ENCODE assay signal across 14 mouse cellular contexts in the genomic region with DNA sequence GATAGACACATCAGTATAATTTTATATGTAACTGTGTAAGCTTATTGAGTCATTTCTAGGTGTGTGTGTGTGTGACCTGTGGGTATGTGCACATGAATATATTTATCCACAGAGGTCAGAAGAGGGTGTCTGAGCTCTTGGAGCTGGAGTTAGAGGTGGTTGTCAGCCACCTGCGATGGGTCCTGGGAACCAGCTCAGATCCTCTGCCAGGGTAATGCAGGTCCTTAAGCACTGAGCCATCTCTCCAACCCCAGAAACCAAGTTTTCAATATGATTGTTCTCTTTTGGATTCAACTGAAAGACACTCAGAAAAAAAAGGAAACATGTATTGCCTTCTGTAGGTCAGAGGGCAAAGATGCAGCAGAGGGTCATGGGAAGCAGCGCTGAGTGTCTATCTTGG. TPM values are rescaled to one million over a fixed set of nuclear protein-coding genes. Genes with fewer than 3 reads are reported as not detected.
DNase-seq lines count a peak whose midpoint lies in the region; ATAC-seq and TF ChIP-seq lines count a peak whose summit lies in the region.
"Had no signal": no experiment of that assay in that cellular context is flagged by ENCODE, and none has a peak within 500 bp of the region (broad histone marks: within the 10 kb centered on the region; RNA-seq: fewer than 3 reads in every experiment).

No protein-coding gene starts in this region.

- no peak overlapping the region for H3K4me3 ChIP-seq in heart, adult 2 months
- no peak overlapping the region for H3K4me3 ChIP-seq in heart, embryonic 11.5 days (ENCODE audit: low read depth, low read length)
- no peak overlapping the region for H3K4me3 ChIP-seq in heart, embryonic 16.5 days (ENCODE audit: low read length)
- H3K4me3 ChIP-seq in left cerebral cortex, adult 2 months, result no peak overlapping the region
- H3K4me3 ChIP-seq: embryonic facial prominence, embryonic 10.5 days; forebrain, embryonic 13.5 days; hindbrain, embryonic 13.5 days had no signal

- TF ChIP-seq CTCF in heart, adult 2 months (IDR thresholded peaks at IDR 0.05), result no peak
- TF ChIP-seq CTCF in left cerebral cortex, adult 2 months (IDR thresholded peaks at IDR 0.05), result no peak

- H3K9me3 ChIP-seq in heart, embryonic 11.5 days (replicated peaks; ENCODE audit: control insufficient read depth, low read length), result no peaks in the 10 kb centered on the region
- no peaks in the 10 kb centered on the region for H3K9me3 ChIP-seq in heart, embryonic 16.5 days (replicated peaks; ENCODE audit: control insufficient read depth, low read length)
- H3K9me3 ChIP-seq: embryonic facial prominence, embryonic 10.5 days; forebrain, embryonic 13.5 days; hindbrain, embryonic 13.5 days had no signal

- peak overlapping the region; percentile 84 for H3K27ac ChIP-seq in heart, adult 2 months
- no peak overlapping the region for H3K27ac ChIP-seq in heart, embryonic 11.5 days (ENCODE audit: low read depth, low read length)
- 0 out of 2 replicates have a peak overlapping the region, but pooled peaks have one; percentile 11 for H3K27ac ChIP-seq in heart, embryonic 16.5 days (ENCODE audit: low read length)
- H3K27ac ChIP-seq in left cerebral cortex, adult 2 months, result peak overlapping the region; percentile 15; the same call in 1 of the 2 replicates
- H3K27ac ChIP-seq: forebrain, embryonic 13.5 days; hindbrain, embryonic 13.5 days; hindbrain, postnatal 0 days had no signal

- no peak for TF ChIP-seq EP300 in heart, adult 2 months (IDR thresholded peaks at IDR 0.05; ENCODE audit: insufficient read depth, low read depth, low read length)

- H3K9ac ChIP-seq in heart, adult 2 months (ENCODE audit: low read depth, low read length), result no peak overlapping the region
- H3K9ac ChIP-seq in heart, embryonic 11.5 days (ENCODE audit: low read depth, low read length), result no peak overlapping the region
- H3K9ac ChIP-seq in heart, embryonic 16.5 days (ENCODE audit: low read length), result no peak overlapping the region
- H3K9ac ChIP-seq: forebrain, embryonic 13.5 days; forebrain, postnatal 0 days; hindbrain, embryonic 13.5 days had no signal

- no peak for TF ChIP-seq POLR2A in heart, adult 2 months (IDR thresholded peaks at IDR 0.05; ENCODE audit: insufficient read depth, low read depth, low read length)

- ATAC-seq in heart, embryonic 11.5 days (replicated peaks; ENCODE audit: insufficient number of reproducible peaks, low FRiP score, low TSS enrichment), result no peak
- ATAC-seq in heart, embryonic 16.5 days (replicated peaks; ENCODE audit: extremely low read depth, insufficient read depth, low FRiP score), result no peak
- ATAC-seq: forebrain, embryonic 13.5 days; forebrain, postnatal 0 days had no signal

- no peaks in the 10 kb centered on the region for H3K27me3 ChIP-seq in heart, adult 2 months (ENCODE audit: control insufficient read depth, insufficient read depth, low read length)
- no peaks in the 10 kb centered on the region for H3K27me3 ChIP-seq in heart, embryonic 11.5 days (ENCODE audit: control insufficient read depth, insufficient read depth, low read length)
- no peaks in the 10 kb centered on the region for H3K27me3 ChIP-seq in heart, embryonic 16.5 days (ENCODE audit: control insufficient read depth, insufficient read depth, low read length)
- H3K27me3 ChIP-seq: forebrain, embryonic 13.5 days; hindbrain, embryonic 13.5 days had no signal

- peaks cover 20% of the 10 kb centered on the region for H3K4me1 ChIP-seq in heart, adult 2 months (ENCODE audit: control insufficient read depth, insufficient read depth, low read length)
- peaks cover 37% of the 10 kb centered on the region for H3K4me1 ChIP-seq in heart, embryonic 11.5 days (ENCODE audit: control insufficient read depth, insufficient read depth, low read length)
- peaks cover 27% of the 10 kb centered on the region for H3K4me1 ChIP-seq in heart, embryonic 16.5 days (ENCODE audit: control insufficient read depth, insufficient read depth, low read length)
- H3K4me1 ChIP-seq: forebrain, embryonic 13.5 days had no signal

- intact Hi-C loops in heart, adult 2 months (cut with DNase I), result no loop called here
- intact Hi-C loops in heart, postnatal 25 days (cut with DNase I), result no loop called here
- intact Hi-C loops in left cerebral cortex, adult 2 months (cut with DNase I), result no loop called here
- intact Hi-C loops in left cerebral cortex, postnatal 36 days (cut with DNase I), result no loop called here

- WGBS in heart, adult 2 months, result 89% methylated on average over 2 of the region's 2 CpGs
- WGBS in heart, embryonic 11.5 days (ENCODE audit: insufficient replicate concordance), result 91% methylated on average over 2 of the region's 2 CpGs
- WGBS in heart, embryonic 16.5 days, result 90% methylated on average over 2 of the region's 2 CpGs

- H3K79me2 ChIP-seq in heart, adult 2 months (replicated peaks; ENCODE audit: control insufficient read depth, insufficient read depth, low read length), result no peaks in the 10 kb centered on the region

- peaks cover 6% of the 10 kb centered on the region for H3K36me3 ChIP-seq in heart, adult 2 months (ENCODE audit: control insufficient read depth, insufficient read depth, low read length)
- H3K36me3 ChIP-seq in heart, embryonic 11.5 days (ENCODE audit: control insufficient read depth, insufficient read depth, low read length), result no peaks in the 10 kb centered on the region
- no peaks in the 10 kb centered on the region for H3K36me3 ChIP-seq in heart, embryonic 16.5 days (ENCODE audit: control insufficient read depth, insufficient read depth)
- H3K36me3 ChIP-seq: embryonic facial prominence, embryonic 10.5 days; hindbrain, embryonic 13.5 days had no signal

- H3K4me2 ChIP-seq in heart, embryonic 11.5 days, result no peak overlapping the region
- H3K4me2 ChIP-seq in heart, embryonic 16.5 days (ENCODE audit: low read depth, low read length), result no peak overlapping the region
- H3K4me2 ChIP-seq: forebrain, embryonic 13.5 days; hindbrain, embryonic 13.5 days had no signal

- DNase-seq in heart, adult 2 months, result no peak
- no peak for DNase-seq in heart, postnatal 25 days (ENCODE audit: low spot score)
- no peak for DNase-seq in left cerebral cortex, adult 2 months (ENCODE audit: extremely low spot score in 1 of 2, low spot score in 2 of 2)
- no peak for DNase-seq in left cerebral cortex, postnatal 36 days (ENCODE audit: low spot score in 2 of 2)
- DNase-seq: adrenal gland, adult 2 months; adrenal gland, postnatal 25 days; forebrain, postnatal 0 days; gastrocnemius, postnatal 25 days had no signal

RNA-seq across cellular contexts. Expression of a gene that starts 35.1 kb away (rescaled TPM):
- 100 to 1,000 TPM in 1 of 2 experiments, 10 to 100 TPM in 1; 86.4 to 106 TPM for total RNA-seq in heart, adult 2 months (2021)
- polyA plus RNA-seq in heart, adult 2 months (2012; rRNA removed), result 72.4 and 95.9 TPM in 2 replicates
- 43.4 and 45.9 TPM in 2 replicates for polyA plus RNA-seq in heart, embryonic 11.5 days (2014; fragmentation: Nextera tagmentation; extraction: Ambion mirVana)
- polyA plus RNA-seq in heart, embryonic 16.5 days (2015; fragmentation: Nextera tagmentation; extraction: Ambion mirVana), result 42.4 and 53.8 TPM in 2 replicates
- total RNA-seq in heart, postnatal 25 days (2021), result 10 to 100 TPM; 84.4 to 96.1 TPM
- total RNA-seq in left cerebral cortex, adult 2 months (2021), result 10 to 100 TPM; 41.5 to 44.8 TPM
- total RNA-seq in left cerebral cortex, postnatal 36 days (2021), result 10 to 100 TPM; 39.4 to 43.5 TPM
